Mouse (Mus musculus) 416B (cell line): ENCODE measurements at regions not wholly inside any gene's neighbourhood (a gene's known extent, or its start where the extent isn't known, plus 50 kb on each side); places are given as distances from the start of the nearest gene placed in this dataset.

Source experiments
- DNase-seq: peaks from one replicate; pipeline ENCODE4 v3.0.0; 2011; ENCODE audit warnings: low read depth

DNA sequence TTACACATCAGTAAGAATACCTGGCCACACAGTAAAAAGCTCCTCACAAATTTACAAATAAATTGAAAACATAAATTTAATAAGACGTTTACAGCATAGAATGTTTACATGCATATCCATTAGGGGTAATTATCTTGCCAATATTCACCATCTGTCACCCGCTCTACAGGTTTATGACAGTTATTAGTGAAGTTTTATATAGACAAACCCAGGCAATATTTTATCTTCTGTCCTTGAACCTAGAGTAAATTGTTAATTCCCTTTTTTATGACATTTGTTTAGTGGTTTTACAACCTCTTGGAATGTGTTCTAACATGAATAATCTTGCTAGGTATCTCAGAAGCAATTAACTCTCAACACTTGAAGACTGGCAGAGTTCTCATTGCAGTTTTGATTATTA is 6458.7 kb downstream of the 9330182O14Rik start:
- no peak for DNase-seq

DNA sequence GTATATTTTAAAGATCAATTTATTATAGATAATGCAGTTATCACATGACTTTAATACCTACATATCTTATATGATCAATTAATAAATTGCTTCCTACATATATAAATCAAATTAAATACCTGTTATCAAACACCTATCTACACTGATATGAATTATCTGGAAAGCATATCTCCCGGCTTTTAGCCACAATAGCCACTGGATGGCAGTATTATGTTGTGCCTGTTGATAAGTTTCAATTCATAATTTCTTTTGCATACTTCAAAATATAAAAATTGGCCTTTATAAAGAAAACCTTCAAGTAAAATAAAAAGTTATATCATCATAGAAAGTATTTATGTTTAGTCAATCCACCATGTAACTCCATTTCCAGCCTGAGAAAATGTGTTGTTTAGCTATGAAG is 6464.2 kb downstream of the 9330182O14Rik start:
- DNase-seq: peak; percentile 11

DNA sequence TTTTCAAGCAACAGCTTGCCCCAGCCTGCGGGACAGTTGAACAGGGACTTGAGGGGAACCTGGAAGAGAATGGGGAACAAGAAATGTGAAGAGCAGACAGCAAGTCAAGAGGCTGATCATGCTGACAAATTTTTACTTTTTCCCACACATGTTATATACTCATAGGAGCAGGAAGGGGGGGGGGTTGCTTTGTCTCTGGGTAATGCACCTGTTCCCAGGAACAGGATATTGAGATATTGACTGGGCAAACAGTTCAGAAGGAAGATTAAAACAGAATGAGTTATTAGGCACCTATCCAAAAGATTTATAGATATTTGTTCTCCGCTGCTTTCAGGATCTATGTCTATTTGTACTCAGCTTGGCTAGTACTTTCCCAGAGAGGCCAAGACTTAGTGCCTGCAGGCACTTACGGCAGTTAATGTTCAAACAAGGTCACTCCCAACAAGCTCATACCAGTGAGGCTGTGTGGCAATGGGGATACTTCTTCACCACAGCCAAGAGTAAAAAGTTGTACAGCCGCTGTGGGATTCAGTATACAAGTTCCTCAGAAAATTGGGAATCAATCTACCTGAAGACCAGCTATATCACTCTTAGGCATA is 6489.4 kb downstream of the 9330182O14Rik start:
- DNase-seq: no peak

DNA sequence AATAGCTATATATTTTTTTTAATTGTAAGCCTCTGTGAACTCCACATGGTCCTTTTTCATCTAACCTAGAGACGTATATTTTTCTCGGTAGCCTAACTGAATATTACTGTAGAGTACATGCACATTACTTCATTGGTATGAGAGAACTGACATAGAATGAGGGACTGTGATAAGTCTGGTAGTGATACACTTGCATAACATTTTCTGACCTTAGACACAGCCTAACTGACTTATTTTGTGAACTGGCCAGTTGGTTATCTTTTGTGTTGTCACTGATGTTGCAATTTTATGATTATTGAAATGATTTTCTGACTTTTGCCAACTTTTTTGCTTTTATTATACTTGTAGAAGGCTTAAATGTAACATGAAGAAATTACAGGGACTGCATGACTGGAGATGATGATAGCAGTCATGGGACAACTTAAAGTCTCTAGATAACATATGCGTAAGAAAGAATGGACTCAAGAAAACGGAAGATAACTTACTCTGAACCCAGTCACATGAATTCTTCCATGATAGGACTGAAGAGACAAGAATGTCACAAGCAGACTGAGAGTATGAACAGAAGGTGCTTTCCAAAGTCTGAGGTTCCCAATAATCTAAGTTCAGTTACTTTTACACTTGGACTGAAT is 6491.0 kb downstream of the 9330182O14Rik start:
- DNase-seq: no peak
